Mouse (Mus musculus): ENCODE data around the gene Rap1gap2.

Gene Rap1gap2

DNA sequence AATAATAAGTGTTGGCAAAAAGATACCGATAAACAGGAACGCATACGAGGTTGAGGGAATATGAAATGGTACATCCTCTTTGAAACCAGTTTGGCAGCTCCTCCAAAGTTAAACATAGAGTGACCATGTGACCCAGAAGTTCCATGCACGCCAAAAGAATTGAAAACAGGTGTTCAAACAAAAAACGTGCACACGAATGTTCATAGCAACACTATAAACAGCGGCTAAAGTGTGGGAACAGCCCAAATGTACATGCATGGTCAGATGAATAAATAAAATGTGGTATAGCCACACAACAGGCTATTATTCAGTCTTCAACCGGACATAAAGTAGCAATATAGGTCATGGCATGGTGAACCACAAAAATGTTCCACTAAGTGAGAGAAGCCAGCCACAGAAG, 108.2 kb downstream of the Rap1gap2 start:
- no peak for DNase-seq (ENCODE audit: low spot score)

DNA sequence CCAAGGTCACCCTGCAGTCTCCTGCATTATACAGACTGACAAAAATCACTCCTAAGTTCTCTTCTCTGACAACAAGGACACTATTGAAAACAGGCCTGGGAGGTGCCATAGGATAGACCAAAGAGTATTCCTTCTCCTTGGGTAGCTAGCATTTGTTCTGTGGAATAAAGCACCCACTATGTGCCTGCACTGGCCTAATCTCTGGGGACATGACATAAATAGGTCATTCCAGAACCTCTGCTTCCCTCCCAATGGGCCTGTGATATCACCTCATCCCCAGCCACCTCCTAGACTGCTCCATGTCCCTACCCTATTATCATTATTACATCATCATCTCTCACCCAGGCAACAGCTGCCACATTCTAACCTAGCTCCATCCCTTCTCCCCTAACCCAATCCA, 108.7 kb downstream of the Rap1gap2 start:
- DNase-seq (ENCODE audit: low spot score): no peak

DNA sequence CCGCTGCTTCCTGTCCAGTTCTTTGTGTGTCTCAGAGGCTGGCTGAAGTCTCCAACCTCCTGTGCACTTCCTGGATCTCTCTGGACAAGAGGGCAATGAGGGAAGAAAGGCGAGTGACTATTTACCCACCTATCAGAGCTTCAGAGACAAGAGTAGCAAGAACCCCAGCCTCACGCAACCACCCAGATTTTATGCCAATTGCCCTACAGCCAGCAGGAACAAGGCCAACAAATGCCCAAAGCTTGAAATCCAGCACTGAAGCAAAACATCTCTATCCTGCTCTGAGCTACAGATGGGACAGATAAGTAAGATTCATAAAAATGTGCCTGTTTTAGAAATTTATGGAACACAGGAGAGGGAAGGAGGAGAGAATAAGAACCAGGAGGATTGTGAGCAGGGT, 109.7 kb downstream of the Rap1gap2 start:
- no peak for DNase-seq (ENCODE audit: low spot score)

DNA sequence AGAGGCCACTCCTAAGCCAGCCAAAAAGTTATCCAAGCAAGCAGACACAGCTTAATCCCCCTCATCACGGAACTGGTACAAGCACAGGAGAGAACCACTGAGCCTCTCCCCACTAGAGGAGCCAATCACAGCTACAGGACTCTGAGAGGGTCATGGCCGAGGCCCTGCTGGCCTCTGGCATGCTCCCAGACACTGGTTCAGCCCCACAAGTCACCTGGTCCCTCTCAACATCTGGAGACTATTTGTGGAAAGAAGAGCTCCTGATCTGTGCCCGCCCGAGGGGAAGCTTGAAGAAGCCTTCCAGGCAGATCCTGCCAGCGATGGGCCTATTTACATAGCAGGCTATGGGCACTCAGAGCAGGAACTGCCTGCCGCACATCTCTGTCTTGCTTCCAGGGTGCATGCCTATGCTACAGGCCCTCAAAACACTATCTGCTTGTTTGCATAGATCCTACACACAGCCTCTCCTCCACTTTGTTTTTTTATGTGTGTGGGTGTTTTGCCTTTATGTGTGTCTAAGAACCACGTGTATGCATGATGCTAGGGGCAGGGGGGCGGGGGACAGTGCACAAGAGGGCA, 111.1 kb downstream of the Rap1gap2 start:
- no peak for DNase-seq (ENCODE audit: low spot score)

DNA sequence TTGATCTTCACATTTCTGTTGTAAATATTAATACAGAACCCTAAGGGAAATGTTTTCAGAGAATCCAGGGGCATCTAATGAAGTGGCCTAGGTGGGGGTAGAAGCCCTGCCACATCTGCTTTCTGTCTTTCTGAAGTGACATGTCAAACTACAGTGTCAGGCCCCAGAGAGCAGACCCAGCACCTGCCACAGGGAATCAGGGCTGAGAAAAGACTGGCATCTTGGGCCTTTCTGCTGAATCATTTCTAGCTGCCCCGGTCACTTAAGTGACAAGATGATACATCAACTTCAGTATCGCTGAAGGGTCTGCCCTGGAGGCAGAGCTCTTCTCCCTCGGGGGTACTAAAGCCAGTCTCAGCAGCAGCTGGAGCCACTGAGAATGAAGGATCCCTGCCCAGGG, 111.7 kb downstream of the Rap1gap2 start:
- DNase-seq (ENCODE audit: low spot score): no peak

DNA sequence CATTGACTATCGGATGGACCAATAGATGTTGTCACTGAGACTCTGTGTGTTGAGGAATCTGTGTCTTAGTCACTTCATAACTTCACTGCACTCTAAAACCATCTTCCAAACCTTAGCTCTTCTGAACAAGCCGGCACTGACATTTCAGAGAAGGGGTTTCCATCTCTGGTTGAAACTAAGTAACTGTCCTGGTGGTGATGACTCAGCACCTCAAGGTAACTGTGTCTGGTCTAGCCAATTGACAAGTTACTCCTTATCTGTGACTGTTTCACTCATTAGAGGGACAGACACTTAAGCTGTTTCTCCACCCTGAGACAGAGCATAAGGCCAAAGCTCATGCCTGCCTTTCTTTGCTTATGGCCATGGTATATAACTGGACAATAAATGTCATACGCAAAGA, 114.1 kb downstream of the Rap1gap2 start:
- DNase-seq (ENCODE audit: low spot score): no peak

DNA sequence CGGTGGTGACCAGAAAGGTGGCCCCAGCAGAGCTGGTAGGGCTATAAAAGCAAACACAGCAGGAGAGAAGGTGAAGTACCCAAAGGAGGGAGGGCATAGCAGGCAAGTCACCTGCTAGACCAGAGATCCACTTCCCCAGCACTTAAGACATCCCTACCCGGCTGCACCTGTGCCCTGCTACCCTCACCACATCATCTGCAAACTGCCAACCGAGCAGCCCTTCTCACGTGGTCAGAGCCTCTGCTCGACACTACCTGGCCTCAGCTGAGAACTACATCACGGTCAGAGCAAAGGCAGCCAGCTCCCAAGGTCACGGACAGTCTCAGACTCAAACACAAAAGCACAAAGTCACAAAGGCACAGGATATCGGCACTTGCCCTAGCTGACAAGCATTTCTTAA, 116.8 kb downstream of the Rap1gap2 start:
- DNase-seq (ENCODE audit: low spot score): no peak

DNA sequence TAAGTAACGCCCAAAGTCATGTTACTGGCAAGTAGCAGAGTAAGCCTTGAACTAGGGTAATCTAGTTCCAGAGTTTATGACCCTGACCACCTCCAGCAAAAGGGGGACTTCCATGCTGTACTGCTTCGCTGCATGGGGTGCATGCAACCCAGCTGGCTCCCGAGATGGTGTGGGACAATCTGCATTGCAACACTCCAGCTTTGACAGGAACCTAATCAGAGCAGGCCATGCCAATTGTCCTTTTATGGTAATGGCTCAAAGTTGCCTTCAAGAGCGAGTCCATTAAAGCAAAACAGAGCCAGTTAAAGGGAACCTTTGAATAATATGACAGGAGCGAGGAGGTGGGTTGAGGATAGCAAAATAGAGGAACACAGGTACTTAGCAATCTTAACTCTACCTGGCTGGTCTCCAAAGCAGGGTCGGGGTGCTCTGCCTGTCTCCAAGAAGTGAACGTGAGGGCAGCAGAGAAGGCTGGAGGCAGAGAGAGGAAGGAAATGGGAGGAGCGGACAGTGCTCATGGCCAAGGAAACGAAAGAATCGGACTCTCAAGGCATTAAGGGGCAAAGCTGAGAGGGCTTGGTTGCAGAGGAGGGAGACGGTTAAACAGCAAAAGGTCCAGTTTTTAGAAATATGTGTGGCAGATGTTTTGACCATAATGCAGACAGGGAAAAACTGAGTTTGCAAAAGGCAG, 117.4 kb downstream of the Rap1gap2 start:
- DNase-seq (ENCODE audit: low spot score): no peak

DNA sequence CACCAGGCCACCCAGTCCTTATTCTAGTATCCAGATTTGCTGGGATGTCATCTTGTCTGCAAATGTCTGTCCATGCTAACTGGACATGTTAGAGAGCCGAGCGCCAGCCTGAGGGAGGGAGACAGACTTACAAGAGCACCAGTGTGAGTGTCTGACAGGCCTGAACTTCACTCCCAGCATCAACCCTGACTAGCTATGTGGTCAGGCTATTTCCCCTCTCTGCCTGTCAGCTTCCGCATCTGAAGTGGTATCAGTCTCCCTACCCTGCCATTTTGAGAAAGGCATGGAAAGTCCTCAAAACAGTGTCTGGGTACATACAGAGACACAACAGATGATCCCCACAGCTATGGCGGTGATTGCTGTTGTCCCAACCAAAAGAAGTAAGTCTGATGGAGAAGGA, 119.6 kb downstream of the Rap1gap2 start:
- DNase-seq (ENCODE audit: low spot score): no peak

DNA sequence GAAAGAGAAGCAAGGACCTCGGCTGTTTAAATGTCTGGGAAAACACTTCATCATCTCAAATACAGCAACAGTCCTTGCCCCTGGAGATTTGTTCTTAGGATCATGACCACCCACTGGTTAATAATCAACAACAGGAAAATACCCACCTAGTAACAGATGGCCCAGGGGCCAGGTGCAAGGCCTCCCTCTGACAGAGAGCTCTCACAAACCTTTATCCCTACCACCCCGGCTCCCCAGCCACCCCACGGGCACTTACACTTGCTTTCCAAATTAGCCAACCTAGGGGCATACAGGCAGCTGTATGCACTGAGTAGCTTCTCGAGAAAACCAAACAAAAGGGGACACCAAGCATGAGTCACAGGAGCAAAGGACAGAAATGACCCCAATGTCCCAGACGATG, 121.5 kb downstream of the Rap1gap2 start:
- DNase-seq (ENCODE audit: low spot score): peak; percentile 34

DNA sequence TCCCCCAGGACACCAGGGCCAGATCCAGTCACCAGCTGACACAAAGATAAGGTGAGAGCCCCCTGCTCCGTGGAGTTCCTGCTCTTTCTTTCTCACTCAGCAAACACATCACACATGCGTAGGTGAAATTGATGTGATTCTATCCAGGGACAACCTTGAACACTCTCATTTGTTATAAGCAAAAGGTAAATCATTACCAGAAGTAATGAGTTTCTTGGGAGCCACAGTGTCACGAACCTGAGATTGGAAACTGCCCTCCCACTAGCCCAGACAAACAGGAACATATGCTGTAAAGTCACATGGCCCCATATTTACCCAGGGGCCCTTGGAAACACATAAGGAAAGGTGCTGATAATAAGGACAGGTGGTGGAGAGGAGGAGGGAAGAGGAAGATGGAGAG, 122.8 kb downstream of the Rap1gap2 start:
- DNase-seq (ENCODE audit: low spot score): peak; percentile 61

DNA sequence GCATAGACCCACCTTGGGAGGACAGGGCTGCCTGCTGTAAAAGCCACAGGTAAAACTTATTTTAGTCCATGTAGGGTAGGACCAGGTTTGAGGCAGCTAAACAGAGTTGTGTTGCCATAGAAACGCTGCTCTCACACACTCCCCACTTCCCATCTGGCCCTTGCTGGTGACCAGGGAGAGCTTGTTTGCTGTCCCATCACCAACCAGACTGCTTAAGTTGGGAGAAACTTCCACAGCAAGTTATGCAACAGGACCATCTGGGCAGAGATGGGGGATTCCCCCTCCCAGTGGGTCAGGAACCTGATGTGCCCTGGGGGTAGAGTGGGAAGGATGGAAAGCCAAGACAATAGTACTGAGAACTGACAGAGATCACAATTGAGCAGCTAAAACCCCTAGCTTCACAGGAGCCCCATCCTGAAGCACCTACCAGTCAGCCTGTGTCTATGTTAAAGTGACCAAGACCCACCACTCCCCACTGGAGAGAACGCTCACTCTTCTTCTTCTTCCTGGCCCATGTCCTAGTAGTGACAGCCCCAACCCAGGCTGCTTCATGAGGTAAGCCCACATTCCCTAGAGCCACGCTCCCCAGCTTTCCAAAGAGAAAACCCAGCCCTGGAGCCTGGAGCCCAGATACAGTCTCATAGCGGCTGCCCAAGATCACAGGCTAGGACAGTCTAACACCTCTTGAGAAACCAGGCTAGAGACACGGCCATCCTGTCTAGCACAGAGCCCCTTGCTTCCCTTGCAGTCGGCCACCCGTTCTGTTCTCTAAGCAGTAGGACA, 125.1 kb downstream of the Rap1gap2 start:
- DNase-seq (ENCODE audit: low spot score): no peak

DNA sequence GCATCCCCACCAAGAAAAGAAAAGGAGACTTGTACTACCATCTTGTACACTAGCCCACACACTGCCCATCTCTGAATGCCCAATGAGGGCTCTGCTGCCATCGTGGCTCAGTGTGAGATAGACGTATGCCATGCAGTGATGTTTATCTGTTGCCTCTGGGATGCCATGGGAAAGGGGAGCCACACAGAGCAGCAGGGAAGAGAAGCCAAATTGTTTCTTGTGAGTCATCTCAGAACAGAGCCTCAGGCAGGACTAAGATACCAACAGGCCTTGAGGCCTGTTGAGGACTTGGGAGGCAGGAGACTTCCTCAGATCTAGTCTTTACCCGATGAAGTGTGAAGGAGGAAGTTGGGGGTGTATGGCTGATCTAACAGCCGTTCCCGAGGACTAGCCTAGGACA, 126.8 kb downstream of the Rap1gap2 start:
- no peak for DNase-seq (ENCODE audit: low spot score)

DNA sequence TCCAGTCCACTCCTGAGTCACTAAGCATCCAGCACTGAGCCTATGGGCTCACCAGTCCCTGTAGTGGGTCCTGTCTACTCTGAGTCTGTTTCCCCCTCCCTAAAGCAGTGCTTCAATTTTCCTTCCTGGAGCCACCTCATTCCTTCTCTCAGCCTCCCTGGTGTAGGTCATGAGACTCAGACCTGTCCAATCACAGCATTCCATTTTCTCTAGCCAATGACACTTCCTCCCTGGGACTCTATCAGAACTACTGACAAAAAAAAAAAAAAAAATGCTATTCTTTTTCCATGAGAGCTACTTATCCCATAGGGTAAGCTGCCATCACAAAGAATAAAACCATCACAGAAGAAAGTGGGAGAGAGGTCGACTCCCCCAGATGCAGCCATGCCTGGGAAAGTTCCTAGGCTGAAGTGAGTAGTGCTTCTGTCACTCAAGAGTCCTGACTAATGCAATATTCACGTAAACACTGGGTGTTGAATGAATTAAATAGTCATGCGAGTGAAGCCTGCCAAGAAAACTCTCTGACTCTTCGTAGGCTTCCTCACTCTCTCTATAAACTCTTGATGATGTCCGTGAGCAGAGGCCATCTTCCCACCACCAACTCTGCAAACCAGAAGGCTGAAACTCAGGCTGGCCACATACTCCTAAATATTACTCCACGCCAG, 127.4 kb downstream of the Rap1gap2 start:
- no peak for DNase-seq (ENCODE audit: low spot score)

DNA sequence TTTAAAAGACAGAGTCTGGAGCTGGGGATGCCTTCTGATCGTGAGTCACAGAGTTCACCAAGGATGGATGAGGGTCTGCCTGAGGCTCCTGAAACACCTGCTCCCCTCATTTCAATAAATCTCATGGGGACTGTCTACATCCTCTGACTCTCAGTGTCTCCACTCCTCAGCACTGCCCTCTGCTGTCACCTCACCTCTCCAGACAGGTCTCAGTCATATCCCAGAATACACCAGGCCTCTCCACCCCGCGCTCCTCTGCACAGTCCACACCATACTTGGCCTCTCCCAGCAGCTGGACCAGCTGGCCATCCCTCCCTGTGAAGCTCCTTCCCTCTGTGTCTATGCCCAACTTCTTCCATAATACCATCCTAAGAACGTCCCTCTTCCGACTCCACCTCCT, 128.9 kb downstream of the Rap1gap2 start:
- DNase-seq (ENCODE audit: low spot score): no peak

DNA sequence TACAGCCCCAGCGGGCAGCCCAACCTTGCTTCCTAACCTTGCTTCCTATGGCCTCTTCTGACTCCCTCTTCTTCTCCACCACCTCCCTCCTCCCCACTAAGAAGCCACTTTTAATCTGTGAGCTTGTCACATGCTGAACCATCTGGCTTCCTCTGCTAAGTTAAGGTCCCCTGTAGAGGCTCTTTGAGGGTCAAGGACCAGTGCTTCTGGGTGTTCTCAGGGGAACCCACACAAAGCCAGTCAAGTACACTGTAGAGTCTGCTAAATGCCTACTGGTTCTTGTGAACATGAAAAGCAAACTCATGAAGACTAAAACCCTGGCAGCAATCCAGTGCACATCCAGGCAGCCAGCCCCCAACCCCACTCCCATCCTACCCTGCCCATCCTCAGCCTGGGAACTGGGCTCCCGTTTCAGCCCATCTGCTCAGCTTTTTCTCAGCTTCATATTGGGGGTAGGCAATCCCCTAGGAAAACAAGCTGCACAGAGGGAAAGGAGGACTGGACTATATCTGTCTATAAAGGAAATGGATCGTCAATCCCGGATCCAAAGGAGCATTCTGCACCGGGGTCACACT, 130.9 kb downstream of the Rap1gap2 start:
- no peak for DNase-seq (ENCODE audit: low spot score)

DNA sequence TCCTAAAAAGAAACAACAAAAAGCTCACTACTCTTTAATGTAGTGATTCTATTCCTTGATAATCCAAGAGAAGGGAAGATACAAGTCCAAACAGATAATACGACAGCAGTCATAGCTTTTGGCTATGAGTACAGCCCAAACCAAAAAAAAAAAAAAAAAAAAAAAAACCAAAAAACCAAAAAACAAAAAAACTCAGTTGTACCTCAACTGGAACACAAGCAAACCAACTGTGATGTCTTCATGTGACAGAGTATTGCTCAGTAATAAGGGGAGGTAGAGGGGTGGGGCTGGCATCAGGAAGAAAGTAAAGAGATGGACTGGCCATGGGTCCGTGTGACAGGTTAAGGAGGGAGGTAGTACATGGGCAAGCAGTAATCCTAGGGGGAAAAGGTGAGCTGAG, 131.8 kb downstream of the Rap1gap2 start:
- no peak for DNase-seq (ENCODE audit: low spot score)

DNA sequence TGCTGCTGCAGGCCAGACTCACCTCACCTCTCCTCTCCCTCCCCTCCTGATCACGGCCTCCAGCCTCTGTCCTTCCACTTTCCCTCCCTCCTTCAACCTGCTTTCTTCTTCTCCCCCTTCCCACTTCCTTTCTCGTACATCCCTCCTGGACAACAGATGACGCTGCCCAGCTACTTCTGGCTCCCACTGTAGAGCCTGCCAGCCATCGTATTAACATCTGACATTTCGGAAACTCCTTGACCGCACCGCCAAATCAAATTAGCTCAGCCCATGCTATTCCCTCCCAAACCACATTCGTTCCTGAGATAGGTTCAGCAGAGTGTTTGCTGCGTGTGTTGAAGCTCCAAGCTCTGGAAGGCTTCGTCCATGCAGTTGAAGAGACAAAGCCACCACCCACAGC, 138.0 kb downstream of the Rap1gap2 start:
- no peak for DNase-seq (ENCODE audit: low spot score)

DNA sequence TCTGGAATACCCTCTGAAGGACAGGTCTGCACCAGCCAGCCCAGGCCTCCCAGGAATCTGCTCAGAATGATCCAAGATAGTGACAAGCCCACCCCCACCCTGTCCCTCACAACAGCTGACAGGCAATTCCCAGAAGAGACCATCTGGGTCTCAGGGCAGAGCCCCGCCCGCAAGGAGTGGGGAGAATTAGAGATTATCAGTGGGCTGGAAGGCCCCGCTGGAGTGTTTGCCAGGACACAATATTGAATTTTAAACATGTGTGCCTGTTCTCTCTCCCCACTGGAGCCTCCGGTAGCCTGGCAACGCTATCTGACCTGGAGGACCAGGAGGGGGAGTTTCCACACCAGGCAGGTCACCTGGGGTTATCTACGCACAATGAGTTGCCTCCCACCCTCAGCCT, 142.5 kb downstream of the Rap1gap2 start:
- peak; percentile 27 for DNase-seq (ENCODE audit: low spot score)

DNA sequence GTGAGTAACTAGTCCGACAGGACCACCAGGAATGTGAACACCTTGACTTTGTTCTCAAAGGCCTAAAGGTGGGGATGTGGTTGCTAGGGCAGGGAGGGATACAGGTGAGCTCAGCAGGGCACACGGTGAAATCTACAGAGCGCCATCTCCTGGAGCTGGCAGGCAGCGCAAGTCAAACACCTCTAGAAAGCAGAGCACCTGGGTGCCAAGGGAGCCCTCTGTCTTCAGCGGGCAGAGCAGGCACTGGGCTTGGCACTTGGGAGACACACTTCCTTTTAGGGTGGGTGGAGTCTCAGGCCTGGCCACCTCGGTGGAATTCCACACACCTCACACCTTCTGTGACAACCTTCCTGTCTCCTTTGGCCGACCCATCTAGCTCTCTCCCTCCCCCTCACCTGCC, 145.0 kb downstream of the Rap1gap2 start:
- DNase-seq (ENCODE audit: low spot score): no peak

DNA sequence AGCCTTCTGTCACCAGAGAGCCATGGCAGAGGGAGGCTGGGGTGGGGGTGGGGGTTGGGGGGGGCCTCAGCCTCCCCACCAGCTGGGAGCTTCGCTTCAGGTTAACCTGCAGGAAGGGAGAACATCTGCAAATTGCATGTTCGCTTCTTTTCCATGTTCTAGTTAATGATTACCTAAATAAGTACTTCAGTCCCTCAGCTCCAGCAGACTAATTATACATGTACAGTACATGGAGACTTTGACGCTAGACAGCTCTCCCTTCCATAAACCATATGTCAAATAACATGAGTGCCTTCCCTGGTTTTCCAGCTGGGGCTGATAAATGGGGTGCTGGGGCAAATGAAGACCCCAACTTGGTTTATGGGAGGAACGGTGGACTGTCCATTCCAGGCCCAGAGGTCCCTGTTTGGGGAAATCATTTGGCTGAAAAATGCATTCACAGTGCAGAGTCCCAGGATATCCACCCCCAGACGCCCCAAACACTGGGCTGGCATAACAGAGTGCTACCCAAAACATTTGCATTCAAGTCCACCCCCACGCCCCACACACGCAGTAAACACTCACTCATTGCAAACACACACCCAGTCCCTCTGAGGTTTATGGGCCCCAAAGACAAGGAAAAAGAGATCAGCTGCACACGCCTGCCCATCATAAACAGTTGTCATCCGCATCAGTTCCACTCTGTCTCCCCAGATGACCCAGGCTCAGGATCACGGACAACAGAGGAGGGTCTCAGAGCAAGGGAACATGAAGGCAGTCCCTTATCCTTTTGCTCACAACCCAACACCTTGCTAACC, 146.3 kb downstream of the Rap1gap2 start:
- no peak for DNase-seq (ENCODE audit: low spot score)

DNA sequence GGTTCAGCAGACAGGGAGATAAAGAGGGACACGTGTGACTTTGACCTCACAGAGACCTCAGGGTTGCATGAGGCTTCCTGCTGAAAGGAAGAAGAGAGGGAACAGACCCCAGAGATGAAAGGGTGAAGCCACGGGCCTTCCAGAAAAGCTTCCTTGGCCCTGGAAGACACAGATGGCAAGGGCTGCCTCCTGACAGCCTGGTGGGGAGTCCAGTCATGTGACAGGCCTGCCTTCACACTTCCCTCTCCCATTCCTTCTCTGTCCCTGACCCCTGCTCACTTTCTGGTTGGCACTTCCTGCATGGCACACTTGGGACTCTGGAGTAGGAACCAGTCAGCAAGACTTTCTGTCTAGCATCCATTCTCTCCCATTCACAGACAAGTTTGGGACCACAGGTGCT, 148.1 kb downstream of the Rap1gap2 start:
- no peak for DNase-seq (ENCODE audit: low spot score)
